Mouse (Mus musculus): ENCODE results near the gene Zscan29.

DNA sequence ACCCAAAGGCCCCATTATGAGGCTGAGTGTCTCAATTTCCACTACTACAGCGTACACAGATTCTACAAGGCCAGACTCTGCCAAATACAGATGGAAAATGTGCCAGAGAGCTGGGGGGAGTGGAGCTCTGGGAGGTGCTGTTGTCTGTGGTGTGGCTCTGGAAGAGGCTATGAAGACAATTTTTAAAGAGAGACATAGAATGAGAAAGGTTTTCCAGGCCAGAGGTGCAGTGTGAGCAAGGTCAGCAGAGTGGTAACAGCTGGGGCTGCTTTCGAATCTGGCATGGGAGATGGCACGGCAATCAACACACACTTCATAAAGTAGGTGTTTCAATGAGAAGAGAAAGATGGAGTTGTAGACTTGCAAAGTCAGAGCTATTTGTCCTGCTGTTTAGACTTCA lies 51.7 kb downstream of the Zscan29 start:
- TF ChIP-seq EP300 (IDR thresholded peaks at IDR 0.05; ENCODE audit: low read depth) = no peak
- no peak for TF ChIP-seq CTCF (IDR thresholded peaks at IDR 0.05; ENCODE audit: low read depth)
